Mouse (Mus musculus) midbrain, embryonic 14.5 days (tissue): ENCODE measurements around the gene Grik2. TPM values are rescaled to one million over a fixed set of nuclear protein-coding genes. Genes with fewer than 3 reads are reported as not detected.
A peak's percentile ranks its signal among the peaks of the same experiment; 100 is the strongest.

Source experiments
- ATAC-seq: fragments of 200-750 bp; cut with Nextera tagmentation; 2 replicates; pipeline ENCODE4 v1.8.0; 2017; ENCODE audit warnings: moderate number of reproducible peaks, moderate library complexity; ENCODE audit not compliant: low FRiP score, low TSS enrichment
- DNase-seq: peaks from one replicate; pipeline ENCODE4 v3.0.0-alpha.2; 2015
- H3K27ac ChIP-seq: fragments of 300-500 bp; sonication (generic); replicated peaks from 2 replicates; pipeline ENCODE4 v1.5.1; 2014; ENCODE audit warnings: mild to moderate bottlenecking, low read depth, low read length, moderate library complexity
- H3K27me3 ChIP-seq: fragments of 300-500 bp; sonication (generic); 2 replicates; pipeline ENCODE4 v1.6.1; 2014; ENCODE audit warnings: low read length, control low read depth, mixed read lengths; ENCODE audit not compliant: control insufficient read depth, insufficient read depth
- H3K36me3 ChIP-seq: fragments of 300-500 bp; sonication (generic); 2 replicates; pipeline ENCODE4 v1.6.1; 2014; ENCODE audit warnings: low read length, control low read depth; ENCODE audit not compliant: control insufficient read depth, insufficient read depth
- H3K4me1 ChIP-seq: fragments of 300-500 bp; sonication (generic); 2 replicates; pipeline ENCODE4 v1.6.1; 2014; ENCODE audit warnings: mild to moderate bottlenecking, antibody characterized with exemption, low read length, control low read depth; ENCODE audit not compliant: control insufficient read depth, insufficient read depth
- H3K4me2 ChIP-seq: fragments of 300-500 bp; sonication (generic); 2 replicates; pipeline ENCODE4 v1.6.1; 2014; ENCODE audit warnings: mild to moderate bottlenecking, low read length, moderate library complexity
- H3K4me3 ChIP-seq: fragments of 300-500 bp; sonication (generic); replicated peaks from 2 replicates; pipeline ENCODE4 v1.5.1; 2014; ENCODE audit warnings: low read depth, low read length
- H3K9ac ChIP-seq: fragments of 300-500 bp; sonication (generic); replicated peaks from 2 replicates; pipeline ENCODE4 v1.6.1; 2014; ENCODE audit warnings: mild to moderate bottlenecking, low read length, moderate library complexity
- H3K9me3 ChIP-seq: fragments of 300-500 bp; sonication (generic); 2 replicates; pipeline ENCODE4 v1.6.1; 2016; ENCODE audit warnings: low read length, control low read depth, mixed read lengths; ENCODE audit not compliant: control insufficient read depth
- WGBS: fragments of 180-500 bp; shearing (Covaris S2); extraction: QIAGEN DNeasy Blood & Tissue Kit; methylation state at CpG from one replicate; pipeline ENCODE4 v1.1.7; 2014; 5-methylcytosine and 5-hydroxymethylcytosine counted together
- polyA plus RNA-seq: library from polyadenylated mRNA; unstranded; fragments of >200 nt; fragmentation: Nextera tagmentation; extraction: Ambion mirVana; gene quantifications from 2 replicates; pipeline ENCODE4 v1.2.1, GENCODE M21; 2014

The Grik2 gene
- polyA plus RNA-seq, 1 experiment from 2014 or later = 45.2 TPM

DNA sequence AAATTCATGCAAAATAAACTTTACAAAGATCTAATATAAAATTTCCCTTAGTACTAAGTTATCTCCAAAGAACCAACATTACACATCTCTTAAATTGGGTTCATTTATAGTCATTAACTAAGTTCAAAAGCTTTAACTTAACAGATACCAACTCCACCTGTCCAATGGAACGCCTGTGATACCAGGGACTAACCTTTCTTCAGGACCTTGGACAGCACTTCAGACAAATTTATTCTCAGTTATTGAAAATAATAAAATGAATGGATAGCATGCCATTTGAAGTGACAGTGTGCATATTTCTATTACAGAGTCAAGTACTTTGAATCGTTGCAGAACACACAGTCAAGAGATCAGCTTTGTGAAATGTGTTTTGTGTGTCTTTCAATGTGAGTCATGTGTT, 3.1 kb downstream of the Grik2 start:
- ATAC-seq (no peak), DNase-seq (no peak)
- Histone ChIP-seq H3K27me3 (no peaks in the 10 kb centered on the region), H3K36me3 (no peaks in the 10 kb centered on the region), H3K27ac (no peak overlapping the region; the same call in 1 of the 2 replicates), H3K4me1 (peaks cover 35% of the 10 kb centered on the region), H3K4me2 (peak overlapping the region; percentile 60), H3K4me3 (peak overlapping the region; percentile 82), H3K9ac (peak overlapping the region; percentile 24; the same call in 1 of the 2 replicates), H3K9me3 (no peaks in the 10 kb centered on the region)
- 40% methylated on average over 2 of the region's 2 CpGs for whole genome bisulfite sequencing

DNA sequence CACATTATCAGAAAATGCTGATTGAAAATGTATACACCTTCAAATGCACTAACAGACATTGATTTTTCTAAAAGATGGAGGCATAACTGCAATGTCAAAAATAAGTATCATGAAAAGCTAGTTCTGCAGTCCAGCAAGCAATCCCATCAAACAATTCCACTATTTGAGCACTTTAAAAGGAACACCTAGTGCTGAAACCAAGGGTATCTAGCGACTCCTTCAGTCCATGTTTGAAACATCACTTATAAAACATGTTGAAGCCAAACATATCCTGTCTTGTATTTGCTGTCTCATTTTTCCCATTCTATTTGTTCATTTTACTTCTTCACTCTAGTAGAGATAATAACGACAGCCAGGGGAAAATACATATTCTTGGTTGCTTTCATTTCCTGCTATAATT, 3.7 kb downstream of the Grik2 start:
- peaks cover 35% of the 10 kb centered on the region for H3K4me1 ChIP-seq
- DNase-seq (peak; percentile 88), ATAC-seq (no peak)
- H3K27ac ChIP-seq = no peak overlapping the region
- H3K27me3 ChIP-seq = no peaks in the 10 kb centered on the region
- H3K9me3 ChIP-seq = no peaks in the 10 kb centered on the region
- H3K4me3 ChIP-seq = peak overlapping the region; percentile 82
- H3K36me3 ChIP-seq = no peaks in the 10 kb centered on the region
- peak overlapping the region; percentile 24; the same call in 1 of the 2 replicates for H3K9ac ChIP-seq
- WGBS = 9% methylated on average over 2 of the region's 2 CpGs
- H3K4me2 ChIP-seq = peak overlapping the region; percentile 60

DNA sequence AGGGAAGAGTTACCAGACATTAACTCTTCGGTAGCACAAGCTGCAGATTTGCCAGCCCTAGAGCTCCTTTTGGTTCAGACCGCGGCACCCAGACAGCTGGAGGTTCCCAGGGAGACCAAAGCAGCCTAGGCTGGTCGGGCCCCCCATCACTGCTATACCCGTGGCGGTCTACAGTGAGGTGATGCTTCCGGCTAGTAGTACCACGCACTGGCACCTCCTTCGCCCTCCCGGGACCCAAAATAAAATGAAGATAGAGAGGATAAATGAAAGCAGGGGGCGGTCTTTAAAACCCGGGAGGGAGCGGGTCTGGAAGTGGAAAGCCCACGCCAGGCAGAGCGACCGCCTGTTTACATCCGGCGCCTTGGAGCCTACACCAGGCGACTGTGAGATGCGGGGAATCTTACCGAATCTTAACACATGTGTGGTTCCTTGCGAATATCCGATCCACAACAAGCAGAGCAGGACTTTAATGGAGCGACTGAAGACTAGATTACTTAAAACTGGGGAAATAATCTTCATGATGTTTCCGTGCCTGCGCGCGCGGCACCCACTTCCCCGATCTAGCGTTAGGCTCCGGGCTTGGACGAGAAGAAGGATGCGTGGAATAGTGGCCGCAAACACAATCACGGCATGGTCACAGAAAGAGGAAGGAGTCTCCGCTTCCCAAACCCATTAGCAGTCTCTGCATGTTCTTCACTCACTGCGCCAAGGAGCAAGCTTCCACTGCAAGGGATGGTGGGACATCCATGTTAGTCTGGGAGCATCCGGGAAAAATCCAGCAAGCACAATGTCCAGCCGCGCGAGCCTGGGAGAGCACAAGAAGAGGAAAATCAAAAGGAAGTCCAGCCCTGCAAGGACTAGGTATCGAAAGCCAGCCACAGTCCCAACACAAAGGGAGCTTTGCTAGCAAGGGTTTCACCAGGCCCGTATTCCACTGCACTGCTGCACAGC, 5.5 kb downstream of the Grik2 start:
- H3K4me1 ChIP-seq = peaks cover 35% of the 10 kb centered on the region
- under 1% methylated on average over 44 of the region's 44 CpGs for WGBS

DNA sequence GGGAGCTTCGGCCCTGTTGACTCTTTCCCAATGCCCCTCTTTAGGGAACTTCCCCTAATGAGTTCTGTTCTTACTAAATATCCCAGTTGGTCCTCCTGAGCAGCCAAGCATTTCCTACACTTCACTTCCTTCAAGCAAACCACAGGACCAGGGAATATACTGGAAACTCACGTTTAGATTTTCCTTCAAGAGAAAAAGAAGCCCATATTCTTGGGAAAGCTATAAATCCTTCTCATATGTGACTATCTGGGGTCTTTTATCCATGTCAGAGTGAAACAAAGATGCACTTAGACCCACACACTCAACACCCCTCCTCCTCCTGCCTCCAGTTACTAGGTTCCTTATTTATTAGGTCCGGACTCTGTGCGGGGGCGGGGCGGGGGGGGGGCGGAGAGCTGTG, 6.5 kb downstream of the Grik2 start:
- ATAC-seq (peak; percentile 24; the same call in 1 of the 2 replicates), DNase-seq (peak; percentile 37)
- Histone ChIP-seq H3K9ac (peak overlapping the region; percentile 71), H3K4me2 (peak overlapping the region; percentile 89), H3K9me3 (no peaks in the 10 kb centered on the region), H3K27ac (peak overlapping the region; percentile 92), H3K27me3 (no peaks in the 10 kb centered on the region), H3K4me1 (peaks cover 35% of the 10 kb centered on the region), H3K36me3 (no peaks in the 10 kb centered on the region), H3K4me3 (peak overlapping the region; percentile 50)
- whole genome bisulfite sequencing = 4% methylated on average over 7 of the region's 7 CpGs

More for the DNA sequence above, 5.5 kb downstream of the Grik2 start:
- DNase-seq = peak; percentile 80
- no peaks in the 10 kb centered on the region for H3K36me3 ChIP-seq
- H3K27ac ChIP-seq = peak overlapping the region; percentile 92
- peak overlapping the region; percentile 89 for H3K4me2 ChIP-seq
- H3K9me3 ChIP-seq = no peaks in the 10 kb centered on the region
- peak overlapping the region; percentile 71 for H3K9ac ChIP-seq
- ATAC-seq = peak; percentile 67
- peak overlapping the region; percentile 50 for H3K4me3 ChIP-seq
- no peaks in the 10 kb centered on the region for H3K27me3 ChIP-seq

DNA sequence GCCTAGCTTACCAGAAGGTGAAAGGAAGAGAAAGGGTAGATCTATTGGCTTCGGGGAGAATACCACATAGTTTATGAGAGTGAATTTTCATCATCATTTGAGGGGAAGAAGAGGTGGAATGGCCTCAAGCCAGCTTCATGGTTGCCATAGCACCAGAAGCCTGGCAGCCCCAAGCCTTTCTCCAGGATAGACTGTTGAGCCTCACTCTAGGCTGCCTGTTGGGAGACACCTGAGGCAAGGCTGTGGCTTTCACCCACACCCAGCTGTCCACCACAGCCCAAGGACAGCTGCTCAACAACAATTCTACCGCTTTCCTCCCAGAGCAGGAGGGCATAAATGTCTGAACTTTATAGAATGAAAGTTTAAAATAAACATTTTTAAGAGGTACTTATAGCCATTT, 8.1 kb downstream of the Grik2 start:
- peak overlapping the region; percentile 89 for H3K4me2 ChIP-seq
- no peak overlapping the region for H3K27ac ChIP-seq
- WGBS = 79% methylated on average over 2 of the region's 2 CpGs
- ATAC-seq (no peak), DNase-seq (no peak)
- H3K4me1 ChIP-seq = peaks cover 35% of the 10 kb centered on the region
- no peak overlapping the region for H3K9ac ChIP-seq
- H3K27me3 ChIP-seq = no peaks in the 10 kb centered on the region
- H3K9me3 ChIP-seq = no peaks in the 10 kb centered on the region
- peak overlapping the region; percentile 50; the same call in 1 of the 2 replicates for H3K4me3 ChIP-seq
- no peaks in the 10 kb centered on the region for H3K36me3 ChIP-seq

DNA sequence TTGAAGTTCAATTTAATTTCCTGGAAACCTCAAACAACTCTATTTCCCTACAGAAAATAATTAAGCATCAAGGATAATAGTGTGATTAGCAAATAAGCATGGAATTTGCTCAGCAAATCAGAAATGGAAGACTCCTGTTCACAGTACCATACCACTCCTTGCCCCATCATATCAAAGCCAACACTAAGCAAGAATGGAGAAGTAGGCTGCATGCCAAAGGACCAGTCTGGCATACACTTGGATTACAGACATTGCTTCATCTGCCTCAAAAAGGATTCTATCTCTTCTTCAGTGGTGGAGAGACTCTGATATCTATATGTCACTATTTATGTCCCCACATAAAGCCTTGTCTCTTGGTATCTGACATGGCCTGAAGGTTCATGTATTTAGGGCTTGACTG, 19.7 kb downstream of the Grik2 start:
- no peaks in the 10 kb centered on the region for H3K36me3 ChIP-seq
- DNase-seq (no peak), ATAC-seq (no peak)
- H3K9ac ChIP-seq = no peak overlapping the region
- no peak overlapping the region for H3K4me3 ChIP-seq
- no peaks in the 10 kb centered on the region for H3K4me1 ChIP-seq
- H3K27ac ChIP-seq = no peak overlapping the region
- no peaks in the 10 kb centered on the region for H3K9me3 ChIP-seq
- no peaks in the 10 kb centered on the region for H3K27me3 ChIP-seq
- H3K4me2 ChIP-seq = no peak overlapping the region

DNA sequence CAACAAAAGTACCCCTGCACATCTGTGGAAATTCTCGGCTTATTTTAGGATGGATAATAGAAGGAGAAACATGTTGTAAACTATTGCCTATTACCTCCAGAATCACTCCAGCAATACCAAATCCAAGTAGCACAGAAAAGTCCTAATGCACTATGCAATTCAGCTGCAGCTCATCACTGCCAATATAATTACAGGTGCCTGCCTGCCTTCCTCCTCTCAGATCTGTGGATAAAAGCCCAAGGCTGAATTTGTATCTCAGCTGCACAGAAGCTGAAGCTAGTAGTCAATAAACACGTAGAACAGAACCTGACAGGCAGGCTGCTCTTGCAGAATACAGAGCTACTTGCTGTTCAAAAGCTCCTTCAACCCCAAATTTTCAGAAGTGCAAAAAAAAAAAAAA, 21.0 kb downstream of the Grik2 start:
- no peak overlapping the region for H3K27ac ChIP-seq
- no peak overlapping the region for H3K4me3 ChIP-seq
- no peaks in the 10 kb centered on the region for H3K36me3 ChIP-seq
- no peaks in the 10 kb centered on the region for H3K9me3 ChIP-seq
- ATAC-seq (no peak), DNase-seq (peak; percentile 56)
- no peaks in the 10 kb centered on the region for H3K4me1 ChIP-seq
- H3K4me2 ChIP-seq = no peak overlapping the region
- no peak overlapping the region for H3K9ac ChIP-seq
- WGBS = 49% methylated on average over 2 of the region's 2 CpGs
- no peaks in the 10 kb centered on the region for H3K27me3 ChIP-seq

DNA sequence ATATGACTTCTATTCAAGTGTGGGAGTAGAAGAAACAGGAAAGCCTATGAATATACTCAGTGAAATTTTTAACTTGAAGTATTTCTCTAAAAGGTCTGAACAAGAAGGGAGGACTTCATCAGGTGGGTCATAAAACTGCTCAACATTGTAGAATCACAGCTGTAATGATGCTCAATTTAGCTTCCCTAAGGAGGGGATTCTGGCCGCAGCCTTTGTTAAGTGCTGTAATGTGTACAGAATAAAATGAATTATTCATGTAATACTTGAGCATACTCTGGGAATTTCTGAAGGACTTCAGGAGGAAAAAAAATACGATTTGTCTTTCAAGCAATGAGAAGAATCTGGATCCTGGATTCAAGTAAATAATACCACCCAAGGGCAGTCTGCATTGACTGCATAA, 26.0 kb downstream of the Grik2 start:
- Histone ChIP-seq H3K4me1 (no peaks in the 10 kb centered on the region), H3K36me3 (no peaks in the 10 kb centered on the region), H3K9me3 (no peaks in the 10 kb centered on the region), H3K27ac (no peak overlapping the region), H3K9ac (no peak overlapping the region), H3K4me3 (no peak overlapping the region), H3K27me3 (no peaks in the 10 kb centered on the region), H3K4me2 (no peak overlapping the region)
- 9% methylated on average over 2 of the region's 2 CpGs for WGBS
- DNase-seq = peak; percentile 47
- no peak; the same call in 1 of the 2 replicates for ATAC-seq

DNA sequence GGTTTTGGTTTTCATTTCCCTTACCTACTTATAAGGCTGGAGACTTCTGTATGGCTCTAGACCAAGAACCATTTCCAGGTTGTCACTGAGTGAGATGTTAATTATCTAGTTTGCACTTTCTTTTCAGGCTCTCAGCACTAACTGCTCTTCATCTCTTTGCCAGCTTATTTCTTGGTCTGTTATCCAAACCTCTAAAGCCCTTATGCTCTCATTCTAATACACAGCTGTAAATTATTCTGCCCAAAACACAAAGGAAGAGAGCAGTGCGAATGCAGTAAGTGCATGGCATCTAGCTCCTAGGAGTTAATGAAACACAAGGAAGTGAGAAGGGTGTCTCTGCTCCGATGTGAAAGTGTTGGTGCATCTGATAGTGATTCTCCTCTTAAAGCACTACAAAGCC, 36.8 kb downstream of the Grik2 start:
- 86% methylated on average over 2 of the region's 2 CpGs for WGBS
- Histone ChIP-seq H3K36me3 (no peaks in the 10 kb centered on the region), H3K4me3 (no peak overlapping the region), H3K27ac (no peak overlapping the region), H3K9me3 (no peaks in the 10 kb centered on the region), H3K4me2 (no peak overlapping the region), H3K4me1 (no peaks in the 10 kb centered on the region), H3K9ac (no peak overlapping the region), H3K27me3 (no peaks in the 10 kb centered on the region)
- DNase-seq (no peak), ATAC-seq (no peak)
